Mouse (Mus musculus) E14TG2a.4 (cell line): ENCODE measurements around the gene Pak2.

Source experiments
- CTCF ChIP-seq: conservative IDR thresholded peaks from 2 replicates; pipeline ENCODE4 v1.5.1; 2014; ENCODE audit warnings: low read length
- NANOG ChIP-seq: IDR thresholded peaks from 2 replicates; pipeline ENCODE4 v1.6.1; 2014; ENCODE audit warnings: borderline replicate concordance, low read length, mixed read lengths
- POU5F1 ChIP-seq: IDR thresholded peaks from 2 replicates; pipeline ENCODE4 v1.6.1; 2014; ENCODE audit warnings: low read length, borderline replicate concordance

DNA sequence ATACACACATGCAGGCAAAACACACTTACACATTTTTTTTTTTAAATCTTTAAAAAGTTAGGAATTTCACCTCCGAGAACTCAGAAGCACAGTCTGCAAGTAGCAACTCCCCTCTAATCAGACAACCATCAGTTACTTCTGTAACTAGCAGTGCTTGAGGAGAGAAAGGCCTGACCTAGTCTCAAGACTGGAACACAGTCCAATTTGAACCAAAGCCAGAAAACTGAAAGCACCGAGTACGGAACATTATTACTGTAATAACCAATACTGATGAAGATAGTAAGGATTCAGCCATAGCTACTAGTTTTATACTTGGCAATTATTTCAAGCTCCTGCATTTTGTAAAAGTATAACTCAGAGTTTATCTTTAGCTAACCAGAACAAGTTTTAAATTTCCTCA lies 2.7 kb downstream of the Pak2 start:
- no peak for TF ChIP-seq POU5F1
- no peak for TF ChIP-seq CTCF
- TF ChIP-seq NANOG, result no peak
